Mouse (Mus musculus): Measurements from ENCODE around the gene N4bp1. TPM values are rescaled to one million over a fixed set of nuclear protein-coding genes. Genes with fewer than 3 reads are reported as not detected.
A peak's percentile ranks its signal among the peaks of the same experiment; 100 is the strongest.

N4bp1 gene
- polyA plus RNA-seq, 1 experiment, result 23.5 TPM

DNA sequence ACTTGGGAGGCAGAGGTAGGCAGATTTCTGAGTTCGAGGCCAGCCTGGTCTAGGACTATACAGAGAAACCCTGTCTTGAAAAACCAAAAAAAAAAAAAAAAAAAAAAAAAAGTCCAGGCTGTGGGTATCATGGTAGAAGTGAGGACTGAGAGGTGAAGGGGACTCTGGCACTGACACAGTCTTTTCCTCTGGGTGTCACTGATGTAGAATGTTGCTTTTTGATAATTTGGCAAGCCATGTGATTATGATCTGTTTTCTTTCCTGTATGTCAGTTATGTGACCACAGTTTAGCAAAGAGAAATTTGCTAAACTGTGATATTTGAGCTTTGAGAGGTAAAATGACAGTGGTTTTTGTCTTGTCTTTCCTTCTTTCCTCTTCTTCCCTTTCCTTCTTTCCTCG lies 47.8 kb downstream of the N4bp1 start:
- no peak for DNase-seq (ENCODE audit: low read depth)
- TF ChIP-seq CTCF (IDR thresholded peaks at IDR 0.05; ENCODE audit: borderline replicate concordance, extremely low read depth, insufficient read depth, insufficient read length), result no peak
- TF ChIP-seq POLR2A (IDR thresholded peaks at IDR 0.05; ENCODE audit: borderline replicate concordance, extremely low read depth, insufficient read depth, insufficient read length, poor library complexity, severe bottlenecking), result no peak

DNA sequence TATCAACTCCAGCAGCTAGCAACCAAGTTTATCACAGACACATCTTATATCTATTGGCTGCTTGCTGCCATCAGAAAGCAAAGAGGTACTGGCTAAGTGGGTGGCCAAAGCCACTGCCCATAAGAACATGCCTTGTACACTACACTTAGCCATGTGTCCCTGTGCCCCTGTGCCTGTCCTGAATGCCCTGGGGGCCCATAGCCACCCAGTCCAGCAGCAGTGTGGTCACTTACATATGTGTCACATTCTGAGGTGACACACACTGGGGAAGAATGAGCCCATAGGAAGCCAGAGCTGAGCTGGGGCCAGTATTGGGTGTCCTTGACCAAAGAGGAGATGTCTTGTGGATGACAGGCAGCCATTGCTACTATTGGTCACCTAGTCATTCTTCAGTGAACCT lies 49.2 kb downstream of the N4bp1 start:
- TF ChIP-seq CTCF (IDR thresholded peaks at IDR 0.05; ENCODE audit: borderline replicate concordance, extremely low read depth, insufficient read depth, insufficient read length), result no peak
- no peak for TF ChIP-seq POLR2A (IDR thresholded peaks at IDR 0.05; ENCODE audit: borderline replicate concordance, extremely low read depth, insufficient read depth, insufficient read length, poor library complexity, severe bottlenecking)
- no peak for DNase-seq (ENCODE audit: low read depth)

DNA sequence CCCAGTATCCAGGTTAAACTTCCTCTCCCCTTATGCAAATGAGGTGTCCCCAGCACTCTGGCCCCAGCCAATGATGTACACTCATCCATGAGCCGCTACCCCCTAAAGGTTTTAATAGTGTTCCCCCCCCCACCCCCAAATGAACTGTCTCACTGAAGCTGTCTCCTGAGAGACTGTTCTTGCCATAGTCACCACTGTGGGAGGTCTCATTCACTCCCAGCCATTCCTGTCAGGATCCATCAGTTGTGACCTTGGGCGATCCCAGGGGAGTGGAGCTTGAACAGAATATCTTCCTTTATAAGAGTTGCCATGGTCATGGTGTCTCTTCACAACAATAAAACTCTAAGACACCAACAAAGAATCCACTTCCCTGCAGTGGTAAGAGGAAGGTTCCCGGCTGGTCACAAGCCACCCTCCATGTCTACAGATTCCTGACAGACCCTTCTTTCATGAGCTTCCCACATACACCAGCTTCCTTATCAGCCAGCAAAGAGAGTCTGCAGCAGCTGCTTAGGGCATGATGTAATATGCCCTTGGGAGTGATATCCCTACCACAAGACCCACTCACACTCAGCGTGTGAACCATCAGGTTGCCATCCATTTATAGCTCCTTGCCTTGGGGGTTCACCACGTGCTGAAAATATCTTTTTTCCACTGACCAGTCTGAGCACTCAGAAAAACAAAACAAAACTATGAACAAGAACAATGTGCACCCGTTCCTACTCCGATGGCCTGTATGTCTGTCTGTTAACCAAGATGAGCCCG lies 50.4 kb downstream of the N4bp1 start:
- DNase-seq (ENCODE audit: low read depth), result no peak
- no peak for TF ChIP-seq CTCF (IDR thresholded peaks at IDR 0.05; ENCODE audit: borderline replicate concordance, extremely low read depth, insufficient read depth, insufficient read length)
- no peak for TF ChIP-seq POLR2A (IDR thresholded peaks at IDR 0.05; ENCODE audit: borderline replicate concordance, extremely low read depth, insufficient read depth, insufficient read length, poor library complexity, severe bottlenecking)

DNA sequence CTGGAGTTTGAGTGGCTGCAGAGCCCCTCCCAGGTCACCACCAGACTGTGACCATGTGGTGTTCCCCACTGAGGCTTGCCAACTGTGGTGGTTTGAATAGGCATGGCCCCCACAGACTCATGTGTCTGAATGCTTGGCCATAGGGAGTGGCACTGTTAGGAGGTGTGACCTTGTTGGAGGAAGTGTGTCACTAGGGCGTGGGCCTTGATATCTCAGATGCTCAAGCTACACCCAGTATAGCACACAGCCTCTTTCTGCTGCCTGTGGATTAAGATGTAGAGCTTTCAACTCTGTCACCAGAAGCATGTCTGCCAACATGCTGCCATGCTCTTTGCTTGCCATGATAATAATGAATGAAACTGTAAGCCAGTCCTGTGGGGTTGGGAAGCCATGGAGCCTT lies 51.1 kb downstream of the N4bp1 start:
- TF ChIP-seq POLR2A (IDR thresholded peaks at IDR 0.05; ENCODE audit: borderline replicate concordance, extremely low read depth, insufficient read depth, insufficient read length, poor library complexity, severe bottlenecking) (no peak), CTCF (IDR thresholded peaks at IDR 0.05; ENCODE audit: borderline replicate concordance, extremely low read depth, insufficient read depth, insufficient read length) (no peak)
- no peak for DNase-seq (ENCODE audit: low read depth)

DNA sequence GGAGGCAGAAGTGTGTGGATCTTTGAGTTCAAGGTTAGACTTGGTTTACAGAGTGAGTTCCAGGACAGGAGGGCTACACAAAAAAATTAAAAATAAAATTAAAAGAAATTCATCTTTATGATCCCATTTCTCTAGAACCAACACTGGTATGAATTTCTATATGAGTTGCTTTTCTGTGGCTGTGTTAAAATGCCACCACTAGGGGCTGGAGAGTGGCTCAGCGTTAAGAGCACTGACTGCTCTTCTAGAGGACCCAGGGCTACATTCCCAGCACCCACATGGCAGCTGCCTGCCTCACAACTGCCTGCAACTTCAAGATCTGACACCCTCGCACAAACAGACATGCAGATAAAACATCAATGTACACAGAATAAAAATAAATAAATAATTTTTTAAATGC lies 56.1 kb downstream of the N4bp1 start:
- DNase-seq (ENCODE audit: low read depth), result no peak
- TF ChIP-seq CTCF (IDR thresholded peaks at IDR 0.05; ENCODE audit: borderline replicate concordance, extremely low read depth, insufficient read depth, insufficient read length) (peak; percentile 20; the same call in 1 of the 2 replicates), POLR2A (IDR thresholded peaks at IDR 0.05; ENCODE audit: borderline replicate concordance, extremely low read depth, insufficient read depth, insufficient read length, poor library complexity, severe bottlenecking) (no peak)

DNA sequence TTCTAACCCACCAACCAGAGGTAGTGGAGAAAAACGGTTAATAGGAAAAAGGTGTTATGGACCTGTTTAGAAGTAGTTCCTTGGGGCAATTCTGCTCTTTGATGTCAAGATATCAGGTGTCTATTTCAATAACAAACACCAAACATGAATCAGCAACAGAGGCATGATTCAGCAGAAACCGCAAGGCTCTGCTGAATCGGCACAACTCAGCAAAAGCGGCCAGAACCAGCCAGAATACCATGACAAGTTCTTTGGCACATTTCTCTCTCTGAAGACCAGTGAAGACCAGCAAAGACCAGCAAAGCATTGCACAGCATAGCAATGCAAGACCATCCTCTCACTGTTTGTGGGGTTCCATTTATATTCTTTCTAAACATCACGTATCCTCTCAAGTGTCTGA lies 57.9 kb downstream of the N4bp1 start:
- no peak for TF ChIP-seq POLR2A (IDR thresholded peaks at IDR 0.05; ENCODE audit: borderline replicate concordance, extremely low read depth, insufficient read depth, insufficient read length, poor library complexity, severe bottlenecking)
- TF ChIP-seq CTCF (IDR thresholded peaks at IDR 0.05; ENCODE audit: borderline replicate concordance, extremely low read depth, insufficient read depth, insufficient read length), result no peak
- DNase-seq (ENCODE audit: low read depth), result no peak

DNA sequence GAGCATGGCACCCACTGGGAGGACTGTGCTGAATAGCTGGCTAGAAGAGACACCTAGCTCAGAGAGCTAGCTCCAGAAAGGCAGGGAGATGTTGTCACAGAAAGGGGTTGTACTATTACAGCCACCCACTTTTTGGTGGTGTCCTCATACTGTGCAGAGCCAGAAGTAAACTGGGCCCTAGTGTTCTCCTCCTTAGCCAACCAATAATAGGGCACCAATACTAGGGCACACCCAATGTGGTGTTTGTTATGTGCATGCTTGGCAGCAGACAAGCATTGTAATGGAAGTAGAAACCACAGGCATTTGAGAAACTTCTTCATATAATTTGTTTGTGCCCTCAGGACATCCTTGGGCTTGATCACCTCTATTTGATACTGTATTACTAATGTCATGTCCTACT lies 58.5 kb downstream of the N4bp1 start:
- no peak for DNase-seq (ENCODE audit: low read depth)
- TF ChIP-seq CTCF (IDR thresholded peaks at IDR 0.05; ENCODE audit: borderline replicate concordance, extremely low read depth, insufficient read depth, insufficient read length) (no peak), POLR2A (IDR thresholded peaks at IDR 0.05; ENCODE audit: borderline replicate concordance, extremely low read depth, insufficient read depth, insufficient read length, poor library complexity, severe bottlenecking) (no peak)

DNA sequence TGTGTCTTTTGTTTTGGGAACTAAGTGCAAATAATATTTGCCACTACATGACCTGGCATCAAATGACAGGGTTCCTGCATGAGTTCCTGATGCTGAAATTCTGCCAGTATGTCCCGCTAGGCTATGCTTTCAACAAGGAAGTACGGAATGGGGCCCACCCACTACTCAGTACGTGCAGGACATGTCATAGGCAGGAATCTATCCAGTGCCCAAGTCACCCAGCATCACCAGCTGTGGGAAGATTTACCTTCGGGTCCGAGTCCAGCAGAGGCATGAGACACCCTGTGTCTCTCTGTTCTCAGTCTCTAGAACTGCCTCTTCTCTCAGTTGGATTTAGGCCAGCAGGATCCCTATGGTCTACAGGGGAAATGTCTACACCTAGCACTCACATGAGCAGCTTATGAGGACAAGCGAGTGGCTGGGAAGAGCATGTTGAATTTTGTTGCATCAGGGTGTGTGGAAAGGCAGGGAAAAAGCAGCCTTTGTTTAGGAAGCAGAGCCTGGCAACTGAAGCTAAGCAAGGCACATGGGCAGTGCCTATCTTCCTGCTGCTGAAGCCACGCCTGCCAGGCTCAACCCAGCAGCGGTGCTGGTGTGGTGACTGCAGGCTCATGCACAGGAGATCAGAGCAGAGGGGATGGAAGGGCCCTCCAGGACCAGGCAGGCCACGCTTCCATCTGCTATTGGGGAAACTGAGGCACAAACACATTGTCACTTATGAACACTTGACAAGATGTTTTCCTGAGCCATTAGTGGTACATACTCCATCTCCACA lies 59.2 kb downstream of the N4bp1 start:
- TF ChIP-seq CTCF (IDR thresholded peaks at IDR 0.05; ENCODE audit: borderline replicate concordance, extremely low read depth, insufficient read depth, insufficient read length), result no peak
- TF ChIP-seq POLR2A (IDR thresholded peaks at IDR 0.05; ENCODE audit: borderline replicate concordance, extremely low read depth, insufficient read depth, insufficient read length, poor library complexity, severe bottlenecking), result no peak
- no peak for DNase-seq (ENCODE audit: low read depth)

DNA sequence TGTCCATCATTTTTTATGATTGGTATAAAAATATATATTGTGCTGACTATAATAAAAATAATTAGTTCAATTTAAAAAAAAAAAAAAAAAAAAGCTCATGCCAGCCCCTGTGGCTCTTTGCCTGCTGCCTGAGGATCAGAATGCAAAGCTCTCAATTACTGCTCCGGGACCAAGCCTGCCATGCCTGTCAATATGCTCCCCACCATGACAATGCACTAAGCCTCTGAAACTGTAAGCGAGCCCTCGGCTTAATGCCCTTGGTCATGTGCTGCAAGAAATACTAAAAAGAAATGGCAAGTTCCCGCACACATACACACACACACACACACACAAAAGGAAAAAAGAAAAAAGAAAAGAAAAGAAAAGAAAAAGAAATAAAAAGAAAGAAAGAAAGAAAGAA lies 60.3 kb downstream of the N4bp1 start:
- peak; percentile 82 for DNase-seq (ENCODE audit: low read depth)
- TF ChIP-seq CTCF (IDR thresholded peaks at IDR 0.05; ENCODE audit: borderline replicate concordance, extremely low read depth, insufficient read depth, insufficient read length), result no peak
- no peak for TF ChIP-seq POLR2A (IDR thresholded peaks at IDR 0.05; ENCODE audit: borderline replicate concordance, extremely low read depth, insufficient read depth, insufficient read length, poor library complexity, severe bottlenecking)

DNA sequence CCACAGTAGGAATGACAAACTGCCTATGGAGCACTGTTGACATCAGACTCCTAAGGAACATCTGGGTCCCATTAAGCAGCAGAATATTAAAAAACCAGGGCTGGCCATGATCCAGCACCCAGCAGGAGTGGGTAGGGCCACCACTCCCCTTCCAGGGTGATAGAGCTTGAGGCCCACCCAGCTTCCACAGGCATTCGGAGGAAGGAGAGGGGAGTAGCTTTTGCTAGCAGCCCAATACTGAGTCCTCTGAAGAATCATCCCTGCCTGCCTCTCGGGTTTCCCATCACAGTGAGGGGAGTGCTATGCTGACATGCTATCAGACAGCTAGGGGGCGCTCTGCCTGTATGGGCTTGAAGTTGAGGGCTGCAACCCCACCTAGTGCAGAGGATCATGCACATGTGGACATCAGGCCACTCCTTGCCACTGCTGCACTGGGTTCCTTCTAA lies 64.3 kb downstream of the N4bp1 start:
- TF ChIP-seq POLR2A (IDR thresholded peaks at IDR 0.05; ENCODE audit: borderline replicate concordance, extremely low read depth, insufficient read depth, insufficient read length, poor library complexity, severe bottlenecking), result no peak
- TF ChIP-seq CTCF (IDR thresholded peaks at IDR 0.05; ENCODE audit: borderline replicate concordance, extremely low read depth, insufficient read depth, insufficient read length), result peak; percentile 63; the same call in 1 of the 2 replicates
- DNase-seq (ENCODE audit: low read depth), result peak; percentile 43

DNA sequence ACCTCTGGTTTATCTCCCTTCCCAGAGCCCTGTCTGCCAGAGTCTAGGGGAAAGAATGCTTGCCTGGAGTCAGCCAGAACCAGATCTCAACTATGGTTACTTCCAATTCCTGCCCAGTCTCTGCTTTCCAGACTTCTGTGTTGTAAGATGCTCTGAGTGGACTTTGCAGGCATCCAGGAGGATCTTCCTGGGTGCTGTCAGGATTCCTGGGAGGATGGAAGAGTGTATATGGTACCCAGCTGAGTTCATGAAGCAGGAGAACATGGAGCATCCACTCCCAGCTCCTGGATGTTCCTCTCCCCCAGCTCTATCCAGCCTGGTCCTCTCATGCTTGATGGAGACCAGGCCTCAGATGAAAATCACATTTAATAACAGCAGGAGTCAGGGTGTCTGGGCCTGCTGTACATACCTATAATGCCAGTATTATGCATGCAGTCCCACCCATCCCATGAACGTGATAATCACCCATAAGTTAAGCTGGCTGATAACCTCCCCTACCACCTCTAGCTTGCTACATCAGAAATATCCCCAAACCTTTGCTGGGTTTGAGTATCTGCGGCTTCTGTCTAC lies 64.8 kb downstream of the N4bp1 start:
- TF ChIP-seq POLR2A (IDR thresholded peaks at IDR 0.05; ENCODE audit: borderline replicate concordance, extremely low read depth, insufficient read depth, insufficient read length, poor library complexity, severe bottlenecking) (no peak), CTCF (IDR thresholded peaks at IDR 0.05; ENCODE audit: borderline replicate concordance, extremely low read depth, insufficient read depth, insufficient read length) (no peak)
- no peak for DNase-seq (ENCODE audit: low read depth)

Measured in brain, embryonic 14.5 days (tissue).